Mouse (Mus musculus): Measurements from ENCODE around the gene Thtpa.

DNA sequence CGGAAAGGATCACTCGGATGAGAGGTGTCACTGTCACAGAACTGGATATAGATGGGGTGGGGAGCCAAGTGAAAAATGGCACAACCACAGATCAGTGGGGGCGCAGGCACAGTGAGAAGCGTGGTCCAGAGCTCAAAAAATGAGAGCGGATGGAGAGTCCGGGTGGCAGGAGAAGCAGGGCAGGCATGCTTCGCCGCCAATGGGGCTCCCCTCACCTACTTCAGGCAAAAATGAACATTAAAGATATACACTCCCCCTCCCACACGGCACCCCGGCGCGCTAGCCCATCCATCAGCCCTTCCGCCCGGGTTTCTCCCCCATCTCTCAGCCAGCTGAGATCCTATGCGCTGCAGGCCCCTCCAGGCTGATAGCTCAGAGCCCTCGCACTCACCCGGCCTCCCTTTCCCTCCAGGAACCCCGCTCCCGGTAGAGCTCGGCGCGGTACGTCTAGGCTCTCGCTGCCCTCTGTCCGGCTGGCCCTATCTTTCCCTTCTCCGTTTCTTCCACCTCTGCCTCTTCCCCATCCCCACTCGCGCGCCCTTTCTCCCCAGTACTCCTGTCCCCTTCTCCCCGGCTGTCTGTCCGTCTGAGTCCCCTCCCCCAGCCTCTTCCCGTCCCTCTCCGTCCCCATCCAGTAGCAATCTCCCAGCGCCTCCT lies 3.2 kb upstream of the Thtpa start:
- TF ChIP-seq EP300 (optimal IDR thresholded peaks at IDR 0.05): no peak
- TF ChIP-seq CTCF (IDR thresholded peaks at IDR 0.05; ENCODE audit: low read depth): no peak

Data from stomach, postnatal 0 days (tissue).